Mouse (Mus musculus): ENCODE measurements around the gene Cst12. TPM values are rescaled to one million over a fixed set of nuclear protein-coding genes. Genes with fewer than 3 reads are reported as not detected.

The Cst12 gene
- total and polyA plus RNA-seq, 2 experiments from 2014 or later, result not detected

- no peak for DNase-seq (ENCODE audit: low spot score)
- Histone ChIP-seq H3K4me2 (ENCODE audit: low read depth, low read length) (no peak overlapping the region), H3K27ac (ENCODE audit: low read depth) (no peak overlapping the region), H3K4me1 (ENCODE audit: control insufficient read depth, insufficient read depth) (no peaks in the 10 kb centered on the region), H3K36me3 (replicated peaks; ENCODE audit: control insufficient read depth, insufficient read depth, low read length) (no peaks in the 10 kb centered on the region), H3K9ac (replicated peaks; ENCODE audit: low read depth, low read length) (no peak overlapping the region), H3K4me3 (ENCODE audit: low read depth, low read length) (no peak overlapping the region), H3K27me3 (ENCODE audit: control insufficient read depth, insufficient read depth, low read length) (no peaks in the 10 kb centered on the region), H3K9me3 (replicated peaks; ENCODE audit: control insufficient read depth, low read length) (no peaks in the 10 kb centered on the region)
- WGBS, result 38% methylated on average over 2 of the region's 2 CpGs
- TF ChIP-seq EP300 (IDR thresholded peaks at IDR 0.05; ENCODE audit: low read depth), result no peak
- TF ChIP-seq CTCF (IDR thresholded peaks at IDR 0.05; ENCODE audit: low read depth), result no peak
- ATAC-seq (ENCODE audit: insufficient read depth, low read depth), result no peak
These were observed 50.1 kb downstream of the Cst12 start for GRCm38 (mm10) chr2:148839224-148839623.

Other genes with a start within 250 kb of the Cst12 start
- 37.7 and 38.9 TPM in 2 replicates for gene Nxt1, start 116.8 kb upstream of the Cst12 start, total RNA-seq (2014; rRNA removed; ENCODE audit: low replicate concordance)
- gene Nxt1, start 116.8 kb upstream of the Cst12 start, polyA plus RNA-seq (2015; fragmentation: Nextera tagmentation; extraction: Ambion mirVana), result 28.6 and 32.0 TPM in 2 replicates
- gene Gzf1, start 108.3 kb upstream of the Cst12 start, total RNA-seq (2014; rRNA removed; ENCODE audit: low replicate concordance), result 21.9 and 40.1 TPM in 2 replicates
- 12.4 and 14.3 TPM in 2 replicates for gene Gzf1, start 108.3 kb upstream of the Cst12 start, polyA plus RNA-seq (2015; fragmentation: Nextera tagmentation; extraction: Ambion mirVana)
- 2.3 and 3.7 TPM in 2 replicates for gene Napb, start 56.9 kb upstream of the Cst12 start, total RNA-seq (2014; rRNA removed; ENCODE audit: low replicate concordance)
- 1.5 TPM in 2 replicates for gene Napb, start 56.9 kb upstream of the Cst12 start, polyA plus RNA-seq (2015; fragmentation: Nextera tagmentation; extraction: Ambion mirVana)
- not detected in 2 replicates for gene Cstl1, start 39.0 kb upstream of the Cst12 start, total RNA-seq (2014; rRNA removed; ENCODE audit: low replicate concordance)
- gene Cstl1, start 39.0 kb upstream of the Cst12 start, polyA plus RNA-seq (2015; fragmentation: Nextera tagmentation; extraction: Ambion mirVana), result not detected in 2 replicates
- gene Cst11, start 17.9 kb upstream of the Cst12 start, total RNA-seq (2014; rRNA removed; ENCODE audit: low replicate concordance), result not detected in 2 replicates
- gene Cst11, start 17.9 kb upstream of the Cst12 start, polyA plus RNA-seq (2015; fragmentation: Nextera tagmentation; extraction: Ambion mirVana), result not detected in 2 replicates
- gene 8030411F24Rik, start 7.4 kb upstream of the Cst12 start, total RNA-seq (2014; rRNA removed; ENCODE audit: low replicate concordance), result not detected in 2 replicates
- gene 8030411F24Rik, start 7.4 kb upstream of the Cst12 start, polyA plus RNA-seq (2015; fragmentation: Nextera tagmentation; extraction: Ambion mirVana), result not detected in 2 replicates
- gene Cst8, start 9.4 kb downstream of the Cst12 start, total RNA-seq (2014; rRNA removed; ENCODE audit: low replicate concordance), result not detected in 2 replicates
- gene Cst8, start 9.4 kb downstream of the Cst12 start, polyA plus RNA-seq (2015; fragmentation: Nextera tagmentation; extraction: Ambion mirVana), result not detected in 2 replicates
- not detected in 2 replicates for gene Cst13, start 30.7 kb downstream of the Cst12 start, total RNA-seq (2014; rRNA removed; ENCODE audit: low replicate concordance)
- not detected in 2 replicates for gene Cst13, start 30.7 kb downstream of the Cst12 start, polyA plus RNA-seq (2015; fragmentation: Nextera tagmentation; extraction: Ambion mirVana)
- gene Cst9, start 45.8 kb downstream of the Cst12 start, total RNA-seq (2014; rRNA removed; ENCODE audit: low replicate concordance), result 6.6 TPM in 1 of 2 replicates, not detected in the other
- 14.8 and 16.8 TPM in 2 replicates for gene Cst9, start 45.8 kb downstream of the Cst12 start, polyA plus RNA-seq (2015; fragmentation: Nextera tagmentation; extraction: Ambion mirVana)
- gene 9230104L09Rik, start 75.7 kb downstream of the Cst12 start, total RNA-seq (2014; rRNA removed; ENCODE audit: low replicate concordance), result not detected in 2 replicates
- gene 9230104L09Rik, start 75.7 kb downstream of the Cst12 start, polyA plus RNA-seq (2015; fragmentation: Nextera tagmentation; extraction: Ambion mirVana), result 0.98 and 1.5 TPM in 2 replicates
- gene Cst3, start 86.3 kb downstream of the Cst12 start, total RNA-seq (2014; rRNA removed; ENCODE audit: low replicate concordance), result 499 and 550 TPM in 2 replicates
- 883 and 898 TPM in 2 replicates for gene Cst3, start 86.3 kb downstream of the Cst12 start, polyA plus RNA-seq (2015; fragmentation: Nextera tagmentation; extraction: Ambion mirVana)
- not detected in 2 replicates for gene Gm1330, start 213.9 kb downstream of the Cst12 start, total RNA-seq (2014; rRNA removed; ENCODE audit: low replicate concordance)
- not detected in 2 replicates for gene Gm1330, start 213.9 kb downstream of the Cst12 start, polyA plus RNA-seq (2015; fragmentation: Nextera tagmentation; extraction: Ambion mirVana)
- gene Gm10750, start 227.9 kb downstream of the Cst12 start, total RNA-seq (2014; rRNA removed; ENCODE audit: low replicate concordance), result not detected in 2 replicates
- gene Gm10750, start 227.9 kb downstream of the Cst12 start, polyA plus RNA-seq (2015; fragmentation: Nextera tagmentation; extraction: Ambion mirVana), result not detected in 2 replicates

All from heart, postnatal 0 days (tissue).